Mouse (Mus musculus) liver, embryonic 14.5 days (tissue): ENCODE results near the gene Tnfaip2. TPM values are rescaled to one million over a fixed set of nuclear protein-coding genes. Genes with fewer than 3 reads are reported as not detected.

Experiments used
- ATAC-seq: fragments of 200-750 bp; cut with Nextera tagmentation; 2 replicates; pipeline ENCODE4 v1.8.0; 2017; ENCODE audit warnings: moderate number of reproducible peaks, mild to moderate bottlenecking, moderate library complexity; ENCODE audit not compliant: insufficient read depth
- DNase-seq, 3 experiments: peaks; one replicate each; pipeline ENCODE4 v3.0.0-alpha.2; 2012 to 2013; ENCODE audit warnings: low read depth in 3 of 3, low spot score in 3 of 3
- H3K27ac ChIP-seq: fragments of 300-500 bp; sonication (generic); 2 replicates; pipeline ENCODE4 v1.5.1; 2014; ENCODE audit warnings: moderate library complexity, mild to moderate bottlenecking, control low read depth, inconsistent platforms
- H3K27me3 ChIP-seq: fragments of 300-500 bp; sonication (generic); 2 replicates; pipeline ENCODE4 v1.6.1; 2014; ENCODE audit warnings: mild to moderate bottlenecking, low read length, moderate library complexity; ENCODE audit not compliant: control insufficient read depth, insufficient read depth
- H3K36me3 ChIP-seq: fragments of 300-500 bp; sonication (generic); replicated peaks from 2 replicates; pipeline ENCODE4 v1.6.1; 2014; ENCODE audit warnings: low read depth; ENCODE audit not compliant: control insufficient read depth, insufficient read depth
- H3K4me1 ChIP-seq, 2 experiments: fragments of 200-500 bp in 1 of 2; fragments of 300-500 bp in 1 of 2; sonication (generic) in 1 of 2; replicated peaks; 2 replicates each; pipeline ENCODE4 v1.6.1; 2012 to 2014; ENCODE audit warnings: antibody characterized with exemption in 1 of 2, inconsistent platforms in 1 of 2, low read length in 1 of 2; ENCODE audit not compliant: control insufficient read depth in 2 of 2, insufficient read depth in 2 of 2
- H3K4me2 ChIP-seq: fragments of 300-500 bp; sonication (generic); 2 replicates; pipeline ENCODE4 v1.6.1; 2014; ENCODE audit warnings: low read depth, mild to moderate bottlenecking, control low read depth, moderate library complexity
- H3K4me3 ChIP-seq, 2 experiments: fragments of 200-500 bp in 1 of 2; fragments of 300-500 bp in 1 of 2; sonication (generic) in 1 of 2; 2 replicates each; pipeline ENCODE4 v1.5.1; 2012 to 2014; ENCODE audit warnings: low read depth in 2 of 2, low read length in 2 of 2, mild to moderate bottlenecking in 2 of 2, control low read depth in 1 of 2, inconsistent platforms in 1 of 2, moderate library complexity in 1 of 2; ENCODE audit not compliant: insufficient read depth in 1 of 2
- H3K9ac ChIP-seq: fragments of 300-500 bp; sonication (generic); replicated peaks from 2 replicates; pipeline ENCODE4 v1.6.1; 2014; ENCODE audit warnings: mild to moderate bottlenecking, control low read depth, moderate library complexity
- H3K9me3 ChIP-seq: fragments of 300-500 bp; sonication (generic); 2 replicates; pipeline ENCODE4 v1.6.1; 2016; ENCODE audit warnings: low read length, mixed read lengths; ENCODE audit not compliant: control insufficient read depth
- CTCF ChIP-seq: IDR thresholded peaks from 2 replicates; pipeline ENCODE4 v1.5.1; 2016; ENCODE audit warnings: antibody characterized with exemption, low read depth, control low read depth
- EP300 ChIP-seq: IDR thresholded peaks from 2 replicates; pipeline ENCODE4 v1.6.1; 2016; ENCODE audit warnings: antibody characterized with exemption, low read depth
- WGBS: fragments of 180-500 bp; shearing (Covaris S2); extraction: QIAGEN DNeasy Blood & Tissue Kit; methylation state at CpG from one replicate; pipeline ENCODE4 v1.1.7; 2014; ENCODE audit not compliant: insufficient replicate concordance; 5-methylcytosine and 5-hydroxymethylcytosine counted together
- polyA plus RNA-seq, 2 experiments: library from polyadenylated mRNA; depleted of rRNA in 1 of 2; stranded (reverse) in 1 of 2; unstranded in 1 of 2; fragments of >200 nt; fragmentation: Nextera tagmentation in 1 of 2; extraction: Ambion mirVana in 1 of 2; gene quantifications; 2 replicates each; pipeline versions ENCODE4 v1.2.1 to v1.2.3; 2012 to 2014

Tnfaip2 gene
- polyA plus RNA-seq, 2 experiments, result 57.6 to 78.7 TPM

GRCm38 (mm10) chr12:111471119-111471518 is 28.9 kb downstream of the Tnfaip2 start:
- ATAC-seq (no peak), DNase-seq (no peak)
- Histone ChIP-seq H3K4me2 (no peak overlapping the region), H3K36me3 (no peaks in the 10 kb centered on the region), H3K27me3 (no peaks in the 10 kb centered on the region; the same call in 1 of the 2 replicates), H3K4me1 (no peaks in the 10 kb centered on the region), H3K9me3 (no peaks in the 10 kb centered on the region), H3K4me3 (no peak overlapping the region), H3K9ac (no peak overlapping the region), H3K27ac (no peak overlapping the region)
- 43% methylated on average over 1 of the region's 1 CpGs for WGBS
- TF ChIP-seq CTCF (no peak), EP300 (no peak)

GRCm38 (mm10) chr12:111471721-111472120 is 29.5 kb downstream of the Tnfaip2 start:
- Histone ChIP-seq H3K9ac (no peak overlapping the region), H3K36me3 (no peaks in the 10 kb centered on the region), H3K4me3 (no peak overlapping the region), H3K4me1 (no peaks in the 10 kb centered on the region), H3K27ac (no peak overlapping the region), H3K9me3 (no peaks in the 10 kb centered on the region), H3K27me3 (no peaks in the 10 kb centered on the region; the same call in 1 of the 2 replicates), H3K4me2 (no peak overlapping the region)
- 59% methylated on average over 3 of the region's 3 CpGs for WGBS
- no peak for TF ChIP-seq EP300
- ATAC-seq, result no peak
- no peak for DNase-seq

DNA sequence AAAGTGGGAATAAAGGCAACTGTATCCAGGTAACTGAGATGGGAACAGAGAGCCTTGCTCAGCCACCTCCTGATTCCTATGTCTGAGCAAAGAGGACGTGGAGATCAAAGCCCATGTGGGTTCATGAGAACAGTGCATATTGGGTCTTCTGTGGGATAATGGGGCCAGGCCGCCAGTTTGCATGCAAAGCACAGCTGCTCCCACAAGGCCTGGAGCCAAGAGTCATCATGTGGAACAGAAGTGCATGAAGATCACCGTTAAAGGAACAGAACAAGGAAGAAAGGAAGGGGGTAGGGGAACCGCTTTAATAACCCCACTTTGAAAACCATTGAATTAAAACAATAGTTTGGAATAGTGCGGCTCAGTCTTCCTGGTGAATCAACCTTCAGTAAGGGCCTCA is 30.6 kb downstream of the Tnfaip2 start:
- no peak overlapping the region for H3K9ac ChIP-seq
- H3K27ac ChIP-seq, result no peak overlapping the region
- TF ChIP-seq CTCF (no peak), EP300 (no peak)
- no peaks in the 10 kb centered on the region for H3K36me3 ChIP-seq
- H3K27me3 ChIP-seq, result no peaks in the 10 kb centered on the region; the same call in 1 of the 2 replicates
- DNase-seq (no peak), ATAC-seq (no peak)
- H3K4me3 ChIP-seq, result no peak overlapping the region
- WGBS, result 61% methylated on average over 5 of the region's 5 CpGs
- H3K4me1 ChIP-seq, result no peaks in the 10 kb centered on the region
- H3K9me3 ChIP-seq, result no peaks in the 10 kb centered on the region
- no peak overlapping the region for H3K4me2 ChIP-seq

- DNase-seq (no peak), ATAC-seq (no peak)
- no peak overlapping the region for H3K4me2 ChIP-seq
- no peaks in the 10 kb centered on the region for H3K9me3 ChIP-seq
- 82% methylated on average over 3 of the region's 3 CpGs for WGBS
- no peaks in the 10 kb centered on the region; the same call in 1 of the 2 replicates for H3K27me3 ChIP-seq
- no peaks in the 10 kb centered on the region for H3K36me3 ChIP-seq
- TF ChIP-seq EP300, result no peak
- no peak overlapping the region for H3K9ac ChIP-seq
- no peak overlapping the region for H3K27ac ChIP-seq
- no peaks in the 10 kb centered on the region for H3K4me1 ChIP-seq
- H3K4me3 ChIP-seq, result no peak overlapping the region
Measured at GRCm38 (mm10) chr12:111474384-111474783, 32.1 kb downstream of the Tnfaip2 start.

DNA sequence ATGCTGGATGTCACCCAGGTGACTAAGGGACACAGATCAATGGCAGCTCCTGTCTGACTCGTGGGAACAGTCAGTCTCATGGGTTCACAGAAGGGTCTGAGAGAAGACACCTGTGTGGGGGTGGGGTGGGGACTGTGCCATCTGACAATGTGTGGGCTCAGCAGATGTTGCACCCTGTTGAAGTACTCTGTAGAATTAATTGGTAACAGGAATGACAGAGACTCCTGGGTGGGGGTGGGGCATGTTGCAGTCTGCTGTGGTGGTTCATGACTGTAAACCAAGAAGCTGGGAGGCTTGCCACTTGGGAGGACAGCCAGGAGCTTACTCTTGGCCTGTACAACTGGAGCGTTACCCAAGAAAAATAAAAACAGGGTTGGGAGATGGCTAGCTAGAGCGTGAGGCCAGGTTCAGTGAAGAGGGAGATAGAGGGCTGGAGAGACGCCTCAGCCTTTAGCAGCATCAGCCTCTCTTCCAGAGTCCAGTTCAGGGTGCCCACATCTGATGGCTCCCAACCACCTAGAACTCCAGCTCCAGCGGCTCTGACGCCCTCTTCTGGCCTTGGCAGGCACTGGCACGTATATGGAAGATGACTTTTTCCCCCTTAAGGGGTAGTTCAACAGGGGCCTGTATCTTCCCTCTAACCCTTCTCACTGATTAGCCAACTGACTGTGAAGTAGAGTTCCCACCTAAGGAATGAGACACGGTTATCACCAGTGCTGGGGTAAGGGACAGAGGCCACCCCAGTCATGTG is 32.8 kb downstream of the Tnfaip2 start:
- H3K9ac ChIP-seq, result no peak overlapping the region
- no peak for ATAC-seq
- H3K9me3 ChIP-seq, result no peaks in the 10 kb centered on the region
- no peaks in the 10 kb centered on the region; the same call in 1 of the 2 replicates for H3K27me3 ChIP-seq
- TF ChIP-seq CTCF (peak; percentile 44), EP300 (no peak)
- no peaks in the 10 kb centered on the region for H3K4me1 ChIP-seq
- 56% methylated on average over 8 of the region's 8 CpGs for WGBS
- no peak overlapping the region for H3K27ac ChIP-seq
- DNase-seq, result no peak
- H3K36me3 ChIP-seq, result no peaks in the 10 kb centered on the region
- H3K4me2 ChIP-seq, result no peak overlapping the region
- no peak overlapping the region for H3K4me3 ChIP-seq
